Mouse (Mus musculus): Measurements from ENCODE around the gene Hpse2. TPM values are rescaled to one million over a fixed set of nuclear protein-coding genes. Genes with fewer than 3 reads are reported as not detected.

The Hpse2 gene
- polyA plus RNA-seq, 1 experiment from 2014 or later: 6.0 TPM

DNA sequence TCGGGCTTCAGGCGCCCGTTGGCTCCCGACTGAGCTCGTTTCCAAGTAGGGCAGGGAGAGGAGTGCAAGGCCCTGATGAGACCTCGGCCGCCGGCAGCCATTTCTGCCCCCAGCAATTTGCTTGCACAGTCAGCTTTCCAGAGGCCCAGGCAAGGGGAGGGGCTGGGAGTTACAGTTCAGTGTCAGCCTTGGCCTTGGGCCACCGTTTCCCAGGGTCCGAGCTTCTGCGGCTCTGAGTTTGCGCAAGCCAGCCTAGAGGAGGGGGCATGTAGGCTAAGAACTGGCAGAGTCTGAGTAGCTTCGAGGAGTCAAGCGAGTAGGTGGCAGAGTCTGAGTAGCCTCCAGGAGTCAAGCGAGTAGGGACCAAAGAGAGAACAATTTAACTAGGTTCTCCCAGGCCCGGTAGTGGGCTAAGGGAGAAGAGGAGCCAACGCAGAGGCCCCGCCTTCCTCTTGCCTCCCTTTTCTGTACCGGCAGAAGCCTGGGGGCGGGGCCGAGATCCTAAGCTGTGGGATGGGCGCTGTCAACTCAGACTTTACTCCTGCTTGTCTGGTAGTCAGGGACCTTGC is 635.7 kb downstream of the Hpse2 start, which contains the start of gene Pyroxd2:
Gene Pyroxd2, minus strand, starts transcription at position 413 of the 569 bp plus-strand sequence.
- H3K4me3 ChIP-seq: peak within 1 kb of the TSS; percentile 54
- WGBS: 4% methylated on average over 22 of the region's 22 CpGs
- H3K27ac ChIP-seq (replicated peaks): peak within 1 kb of the TSS; percentile 87
- peak; percentile 82 for DNase-seq (ENCODE audit: low spot score)
- no peaks in the 10 kb centered on the region for H3K9me3 ChIP-seq
- H3K27me3 ChIP-seq (replicated peaks; ENCODE audit: low read depth, poor library complexity, severe bottlenecking): peaks cover 10% of the 10 kb centered on the region; the same call in 1 of the 2 replicates
- no peaks in the 10 kb centered on the region for H3K36me3 ChIP-seq (replicated peaks)
- H3K4me1 ChIP-seq: peaks cover 55% of the 10 kb centered on the region

DNA sequence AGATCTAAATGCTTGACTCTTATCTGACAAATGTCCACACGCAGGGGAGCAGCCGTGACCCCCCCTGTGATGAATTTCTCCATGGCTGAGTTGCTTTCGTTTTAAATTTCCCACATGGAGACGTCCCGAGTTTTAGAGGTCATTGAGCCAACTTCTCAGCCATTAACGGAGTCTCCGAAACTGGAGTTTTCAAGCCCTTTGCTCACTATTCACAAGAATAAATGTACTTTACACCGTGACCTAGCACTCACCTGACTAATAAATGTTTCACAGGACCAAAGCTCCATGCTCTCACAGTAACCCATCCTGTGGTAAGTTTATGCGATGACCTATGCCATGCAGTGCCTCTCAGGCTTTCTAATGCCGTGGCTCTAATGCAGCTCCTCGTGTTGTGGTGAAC is 638.0 kb downstream of the Hpse2 start:
- Histone ChIP-seq H3K9me3 (no peaks in the 10 kb centered on the region), H3K36me3 (replicated peaks) (no peaks in the 10 kb centered on the region), H3K4me3 (no peak overlapping the region), H3K27me3 (replicated peaks; ENCODE audit: low read depth, poor library complexity, severe bottlenecking) (peaks cover 10% of the 10 kb centered on the region; the same call in 1 of the 2 replicates), H3K27ac (replicated peaks) (no peak overlapping the region), H3K4me1 (peaks cover 45% of the 10 kb centered on the region)
- WGBS: 84% methylated on average over 11 of the region's 11 CpGs
- DNase-seq (ENCODE audit: low spot score): no peak

DNA sequence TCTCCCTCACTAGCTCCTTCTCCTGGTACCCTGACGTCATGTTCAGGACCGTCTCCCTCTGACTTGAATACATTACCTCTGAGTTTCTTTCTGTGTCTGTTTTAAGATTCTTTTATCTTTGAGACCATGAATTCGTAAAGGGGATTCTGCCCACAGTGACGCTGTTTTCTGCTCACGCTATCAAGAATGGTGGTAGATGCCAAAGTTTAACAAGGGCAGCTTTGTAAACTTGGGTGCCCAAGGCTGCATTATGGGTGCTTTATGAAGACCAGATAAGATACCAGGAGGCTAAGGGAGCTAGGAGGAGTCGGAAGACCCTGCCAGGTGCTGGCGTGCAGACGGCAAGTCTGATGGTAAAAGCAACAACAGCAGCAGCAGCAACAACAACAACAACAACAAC is 641.5 kb downstream of the Hpse2 start:
- WGBS: 92% methylated on average over 8 of the region's 8 CpGs
- DNase-seq (ENCODE audit: low spot score): no peak
- no peaks in the 10 kb centered on the region for H3K36me3 ChIP-seq (replicated peaks)
- H3K27ac ChIP-seq (replicated peaks): no peak overlapping the region
- no peaks in the 10 kb centered on the region for H3K9me3 ChIP-seq
- peaks cover 12% of the 10 kb centered on the region; the same call in 1 of the 2 replicates for H3K27me3 ChIP-seq (replicated peaks; ENCODE audit: low read depth, poor library complexity, severe bottlenecking)
- H3K4me1 ChIP-seq: peaks cover 35% of the 10 kb centered on the region
- no peak overlapping the region for H3K4me3 ChIP-seq

DNA sequence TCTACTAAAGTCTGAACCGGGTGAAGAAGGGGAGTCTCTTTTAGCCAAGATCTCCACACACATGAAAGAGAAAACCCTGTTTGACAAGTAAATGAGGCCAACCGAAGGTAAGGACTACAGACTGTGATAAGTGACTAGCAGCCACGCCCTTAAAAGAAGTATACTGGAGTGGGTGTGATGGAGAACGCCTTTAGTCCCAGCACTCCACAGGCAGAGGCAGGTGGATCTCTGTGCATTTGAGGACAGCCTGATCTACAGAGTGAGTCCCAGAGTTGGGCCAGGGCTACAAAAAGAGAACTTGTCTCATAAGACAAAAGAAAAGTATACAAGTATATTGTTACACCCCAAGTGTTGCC is 642.3 kb downstream of the Hpse2 start:
- no peak overlapping the region for H3K4me3 ChIP-seq
- peaks cover 29% of the 10 kb centered on the region for H3K4me1 ChIP-seq
- 85% methylated on average over 4 of the region's 4 CpGs for WGBS
- no peaks in the 10 kb centered on the region for H3K36me3 ChIP-seq (replicated peaks)
- no peaks in the 10 kb centered on the region for H3K9me3 ChIP-seq
- no peak for DNase-seq (ENCODE audit: low spot score)
- H3K27me3 ChIP-seq (replicated peaks; ENCODE audit: low read depth, poor library complexity, severe bottlenecking): peaks cover 6% of the 10 kb centered on the region; the same call in 1 of the 2 replicates
- H3K27ac ChIP-seq (replicated peaks): no peak overlapping the region

DNA sequence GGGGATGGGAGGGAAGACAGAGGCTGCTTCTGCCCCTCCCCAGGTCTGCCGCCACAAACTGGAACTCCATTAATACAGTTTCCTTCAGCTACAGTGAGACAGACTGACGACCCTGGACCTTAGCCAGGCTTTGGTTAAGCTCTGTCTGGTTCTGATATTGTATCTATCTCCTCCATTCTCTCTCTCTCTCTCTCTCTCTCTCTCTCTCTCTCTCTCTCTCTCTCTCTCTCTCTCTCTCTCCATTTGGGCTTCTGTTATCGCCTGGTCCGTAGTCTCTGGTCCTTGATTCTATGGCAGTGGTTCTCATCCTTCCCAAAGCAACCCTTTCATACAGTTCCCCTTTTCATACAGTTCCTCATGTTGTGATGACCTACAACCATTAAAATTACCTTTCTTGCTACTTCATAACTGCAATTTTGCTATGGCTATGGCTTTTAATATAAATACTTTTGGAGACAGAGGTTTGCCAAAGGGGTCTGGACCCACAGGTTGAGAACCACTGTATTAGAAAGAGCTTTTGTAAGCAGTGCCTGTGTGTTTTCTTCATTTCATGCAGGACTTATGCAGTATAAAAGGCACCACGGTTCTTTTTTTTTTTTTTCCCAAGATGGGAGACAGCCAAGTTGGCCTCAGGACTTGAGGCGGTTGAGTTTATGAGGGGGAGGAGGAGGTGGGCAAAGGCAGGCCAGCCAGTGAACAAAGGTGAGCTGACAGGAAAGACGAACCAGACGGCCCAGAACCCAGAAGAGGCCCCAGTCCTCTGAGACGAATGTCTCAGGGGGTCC is 642.9 kb downstream of the Hpse2 start:
- Histone ChIP-seq H3K4me3 (no peak overlapping the region), H3K4me1 (peaks cover 25% of the 10 kb centered on the region), H3K27me3 (replicated peaks; ENCODE audit: low read depth, poor library complexity, severe bottlenecking) (peaks cover 6% of the 10 kb centered on the region; the same call in 1 of the 2 replicates), H3K9me3 (no peaks in the 10 kb centered on the region), H3K36me3 (replicated peaks) (no peaks in the 10 kb centered on the region), H3K27ac (replicated peaks) (peak overlapping the region; percentile 4; the same call in 1 of the 2 replicates)
- WGBS: 69% methylated on average over 9 of the region's 9 CpGs
- no peak for DNase-seq (ENCODE audit: low spot score)

DNA sequence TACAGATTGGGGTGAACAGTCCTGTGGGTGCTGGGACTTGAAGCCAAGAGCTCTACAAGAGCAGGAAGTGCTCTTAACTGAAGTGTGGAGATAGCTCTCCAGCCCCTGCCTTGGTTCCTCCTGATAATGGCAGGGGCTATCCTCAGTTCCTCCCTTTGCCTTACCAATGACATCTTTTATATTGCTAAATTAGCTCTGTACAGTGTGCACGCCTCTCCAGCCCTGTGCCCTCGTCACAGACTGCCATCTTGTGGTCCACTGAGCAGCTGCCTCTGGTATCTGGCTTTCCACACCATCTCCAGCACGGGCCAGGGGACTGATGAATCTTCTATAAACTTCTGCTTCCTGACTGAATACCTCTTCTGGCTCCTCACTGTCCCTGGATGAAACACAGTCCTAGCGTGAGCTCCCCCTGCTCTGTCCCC is 644.0 kb downstream of the Hpse2 start:
- Histone ChIP-seq H3K4me3 (no peak overlapping the region), H3K9me3 (no peaks in the 10 kb centered on the region), H3K36me3 (replicated peaks) (no peaks in the 10 kb centered on the region), H3K27ac (replicated peaks) (peak overlapping the region; percentile 4; the same call in 1 of the 2 replicates), H3K27me3 (replicated peaks; ENCODE audit: low read depth, poor library complexity, severe bottlenecking) (peaks cover 6% of the 10 kb centered on the region; the same call in 1 of the 2 replicates), H3K4me1 (peaks cover 15% of the 10 kb centered on the region)
- DNase-seq (ENCODE audit: low spot score): peak; percentile 60
- 35% methylated on average over 4 of the region's 4 CpGs for WGBS

DNA sequence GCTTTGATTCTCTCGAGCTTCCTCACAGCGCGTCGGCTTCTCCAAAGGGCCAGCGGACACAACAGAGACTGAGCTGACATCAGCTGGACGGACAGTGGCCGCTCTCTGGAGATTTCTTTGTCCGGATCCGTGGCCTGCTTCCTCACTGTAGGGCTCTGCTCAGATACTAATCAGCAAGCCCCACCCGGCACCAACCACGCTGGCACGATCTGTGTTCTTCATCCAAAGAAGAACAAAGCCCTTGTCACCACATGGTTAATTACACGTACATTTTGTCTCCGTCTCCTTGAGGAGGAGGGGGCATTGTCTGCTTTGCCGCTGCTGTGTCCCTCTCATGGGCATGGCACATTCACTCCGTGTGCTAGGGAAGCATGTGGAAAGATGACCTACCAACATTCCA is 644.9 kb downstream of the Hpse2 start:
- Histone ChIP-seq H3K9me3 (no peaks in the 10 kb centered on the region), H3K27ac (replicated peaks) (no peak overlapping the region), H3K36me3 (replicated peaks) (no peaks in the 10 kb centered on the region), H3K27me3 (replicated peaks; ENCODE audit: low read depth, poor library complexity, severe bottlenecking) (peaks cover 6% of the 10 kb centered on the region; the same call in 1 of the 2 replicates), H3K4me3 (no peak overlapping the region), H3K4me1 (peaks cover 12% of the 10 kb centered on the region)
- WGBS: 80% methylated on average over 16 of the region's 16 CpGs
- no peak for DNase-seq (ENCODE audit: low spot score)

DNA sequence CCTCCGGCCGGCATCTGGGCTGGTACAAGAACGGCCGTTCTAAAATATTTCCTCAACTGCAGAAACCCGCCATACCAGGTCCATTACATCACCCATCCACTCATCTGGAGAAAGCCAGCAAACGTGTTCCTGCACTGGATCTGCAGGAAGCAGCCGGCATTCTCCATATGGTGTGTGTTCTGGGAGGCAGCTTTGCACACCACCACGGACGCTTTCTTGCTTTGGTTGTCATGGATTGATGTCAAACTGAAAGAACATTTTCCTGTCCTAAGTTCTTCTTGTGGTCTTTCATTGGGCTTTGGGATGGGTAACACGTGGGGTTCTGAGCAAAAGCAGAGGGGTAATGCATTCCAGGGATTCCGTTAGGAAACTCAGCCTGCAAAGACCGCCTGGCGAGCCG is 646.3 kb downstream of the Hpse2 start:
- Histone ChIP-seq H3K27me3 (replicated peaks; ENCODE audit: low read depth, poor library complexity, severe bottlenecking) (peaks cover 6% of the 10 kb centered on the region; the same call in 1 of the 2 replicates), H3K36me3 (replicated peaks) (no peaks in the 10 kb centered on the region), H3K9me3 (no peaks in the 10 kb centered on the region), H3K4me3 (no peak overlapping the region), H3K4me1 (peaks cover 21% of the 10 kb centered on the region), H3K27ac (replicated peaks) (no peak overlapping the region)
- WGBS: 77% methylated on average over 14 of the region's 14 CpGs
- DNase-seq (ENCODE audit: low spot score): no peak

DNA sequence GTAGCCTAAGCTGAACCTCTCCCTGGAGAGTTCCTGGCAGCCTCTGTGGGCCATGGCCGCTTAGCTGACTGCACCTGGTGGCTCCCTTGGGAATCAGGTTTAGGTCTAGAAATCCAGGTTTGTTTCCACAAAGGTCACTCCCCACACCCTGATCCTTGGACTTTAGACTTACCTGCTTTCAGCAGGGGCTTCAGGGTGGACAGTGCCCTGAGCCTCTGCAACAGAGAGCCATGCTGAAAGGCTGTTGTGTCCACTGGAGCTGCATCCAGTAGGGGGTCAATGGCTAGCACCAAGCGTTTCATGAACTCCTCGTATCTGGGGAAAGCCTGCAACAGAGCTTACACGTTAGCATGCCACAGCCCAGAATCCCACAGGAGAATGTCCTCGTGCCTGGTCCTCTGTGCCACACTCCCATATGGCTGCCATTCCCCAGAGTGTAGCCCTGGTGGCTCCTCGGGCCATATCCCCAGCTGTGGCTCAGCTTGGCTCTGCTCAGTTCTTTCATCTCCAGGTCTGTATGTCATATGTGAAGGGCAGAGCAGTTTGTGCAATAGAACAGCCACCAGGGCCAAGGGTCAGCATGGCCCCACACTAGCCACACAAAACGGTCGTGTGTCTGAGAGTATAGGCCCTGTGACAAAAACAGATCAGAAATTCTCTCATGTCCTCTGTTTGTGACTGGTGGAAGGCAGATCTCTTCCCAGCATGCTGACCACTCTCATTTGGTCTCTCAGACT is 647.8 kb downstream of the Hpse2 start:
- no peak for DNase-seq (ENCODE audit: low spot score)
- Histone ChIP-seq H3K9me3 (no peaks in the 10 kb centered on the region), H3K27me3 (replicated peaks; ENCODE audit: low read depth, poor library complexity, severe bottlenecking) (peaks cover 6% of the 10 kb centered on the region; the same call in 1 of the 2 replicates), H3K4me1 (peaks cover 25% of the 10 kb centered on the region), H3K36me3 (replicated peaks) (no peaks in the 10 kb centered on the region), H3K4me3 (no peak overlapping the region), H3K27ac (replicated peaks) (no peak overlapping the region)
- WGBS: 81% methylated on average over 8 of the region's 8 CpGs

DNA sequence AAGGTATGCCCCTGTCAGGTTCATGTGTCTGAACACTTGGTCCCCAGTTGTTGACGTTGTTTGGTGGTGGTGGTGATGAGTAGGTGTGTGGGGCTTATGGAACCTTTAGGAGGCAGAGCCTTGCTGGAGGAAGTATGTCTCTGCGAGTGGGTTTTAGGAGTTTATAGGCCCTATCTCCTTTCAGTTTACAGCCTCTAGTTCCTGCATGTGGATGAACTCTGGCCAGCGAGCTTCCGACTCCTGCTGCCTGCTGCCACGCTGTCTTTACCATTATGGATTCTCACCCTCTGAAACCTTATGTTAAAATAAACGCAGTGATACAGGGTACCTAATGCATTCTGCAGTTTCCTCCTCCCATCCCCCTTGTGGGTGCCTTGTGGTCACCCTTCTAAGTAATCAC is 648.4 kb downstream of the Hpse2 start:
- WGBS: 89% methylated on average over 6 of the region's 6 CpGs
- Histone ChIP-seq H3K9me3 (no peaks in the 10 kb centered on the region), H3K4me3 (no peak overlapping the region), H3K27me3 (replicated peaks; ENCODE audit: low read depth, poor library complexity, severe bottlenecking) (peaks cover 6% of the 10 kb centered on the region; the same call in 1 of the 2 replicates), H3K36me3 (replicated peaks) (no peaks in the 10 kb centered on the region), H3K27ac (replicated peaks) (no peak overlapping the region), H3K4me1 (peaks cover 21% of the 10 kb centered on the region)
- DNase-seq (ENCODE audit: low spot score): no peak

DNA sequence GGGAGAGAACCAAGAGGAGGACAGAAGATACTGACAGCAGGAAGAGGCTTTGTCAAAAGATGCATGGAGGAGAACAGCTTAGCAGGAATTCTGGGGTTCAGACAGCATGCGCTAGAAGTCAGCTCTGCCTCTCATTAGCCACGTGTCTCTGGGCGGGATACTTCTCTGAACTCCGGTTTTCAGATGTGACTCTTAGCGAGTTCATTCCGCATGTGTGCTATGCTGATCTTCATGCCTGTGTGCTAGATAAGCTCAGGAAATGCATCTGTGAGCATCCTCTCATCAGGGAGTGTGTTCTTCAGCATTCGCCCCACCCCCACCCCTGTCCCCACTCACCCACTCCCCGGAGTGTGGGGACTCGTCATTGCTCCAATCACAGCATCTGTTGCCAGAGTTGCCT is 650.4 kb downstream of the Hpse2 start:
- H3K9me3 ChIP-seq: no peaks in the 10 kb centered on the region
- H3K27me3 ChIP-seq (replicated peaks; ENCODE audit: low read depth, poor library complexity, severe bottlenecking): peaks cover 6% of the 10 kb centered on the region; the same call in 1 of the 2 replicates
- no peak overlapping the region for H3K4me3 ChIP-seq
- DNase-seq (ENCODE audit: low spot score): no peak
- no peak overlapping the region for H3K27ac ChIP-seq (replicated peaks)
- no peaks in the 10 kb centered on the region for H3K36me3 ChIP-seq (replicated peaks)
- peaks cover 18% of the 10 kb centered on the region for H3K4me1 ChIP-seq
- WGBS: 75% methylated on average over 9 of the region's 9 CpGs

Measured in embryonic facial prominence, embryonic 10.5 days (tissue).